Mouse (Mus musculus) limb, embryonic 12.5 days (tissue): ENCODE data around the gene Ankrd12. TPM values are rescaled to one million over a fixed set of nuclear protein-coding genes. Genes with fewer than 3 reads are reported as not detected.

Source experiments
- ATAC-seq: fragments of 200-750 bp; cut with Nextera tagmentation; 2 replicates; pipeline ENCODE4 v1.8.0; 2017; ENCODE audit warnings: low read depth, moderate TSS enrichment; ENCODE audit not compliant: insufficient number of reproducible peaks, insufficient read depth, low FRiP score, low TSS enrichment
- H3K27ac ChIP-seq: fragments of 300-500 bp; sonication (generic); 2 replicates; pipeline ENCODE4 v1.5.1; 2016; ENCODE audit warnings: mild to moderate bottlenecking, moderate library complexity
- H3K27me3 ChIP-seq: fragments of 300-500 bp; sonication (generic); 2 replicates; pipeline ENCODE4 v1.6.1; 2016; ENCODE audit warnings: mild to moderate bottlenecking, moderate library complexity
- H3K36me3 ChIP-seq: fragments of 300-500 bp; sonication (generic); 2 replicates; pipeline ENCODE4 v1.6.1; 2016; ENCODE audit warnings: mild to moderate bottlenecking, moderate library complexity
- H3K4me1 ChIP-seq: fragments of 300-500 bp; sonication (generic); replicated peaks from 2 replicates; pipeline ENCODE4 v1.6.1; 2016
- H3K4me2 ChIP-seq: fragments of 300-500 bp; sonication (generic); 2 replicates; pipeline ENCODE4 v1.6.1; 2016; ENCODE audit warnings: mild to moderate bottlenecking, moderate library complexity
- H3K4me3 ChIP-seq: fragments of 300-500 bp; sonication (generic); replicated peaks from 2 replicates; pipeline ENCODE4 v1.5.1; 2016; ENCODE audit warnings: mild to moderate bottlenecking
- H3K9ac ChIP-seq: fragments of 300-500 bp; sonication (generic); replicated peaks from 2 replicates; pipeline ENCODE4 v1.6.1; 2016; ENCODE audit warnings: mild to moderate bottlenecking, moderate library complexity
- H3K9me3 ChIP-seq: fragments of 300-500 bp; sonication (generic); 2 replicates; pipeline ENCODE4 v1.6.1; 2016; ENCODE audit warnings: mild to moderate bottlenecking, moderate library complexity
- WGBS: fragments of 180-500 bp; shearing (Covaris S2); methylation state at CpG from one replicate; pipeline ENCODE4 v1.1.7; 2016; 5-methylcytosine and 5-hydroxymethylcytosine counted together
- polyA plus RNA-seq: library from polyadenylated mRNA; unstranded; fragments of >200 nt; fragmentation: Nextera tagmentation; extraction: Ambion mirVana; gene quantifications from 2 replicates; pipeline ENCODE4 v1.2.1, GENCODE M21; 2016

The Ankrd12 gene
- polyA plus RNA-seq, 1 experiment from 2014 or later = 25.0 TPM

GRCm38 (mm10) chr17:66106601-66107267, 29.8 kb upstream of the Ankrd12 start:
- no peak overlapping the region for H3K4me2 ChIP-seq
- no peaks in the 10 kb centered on the region for H3K36me3 ChIP-seq
- H3K27me3 ChIP-seq = no peaks in the 10 kb centered on the region
- no peaks in the 10 kb centered on the region for H3K9me3 ChIP-seq
- no peak overlapping the region for H3K27ac ChIP-seq
- 55% methylated on average over 10 of the region's 10 CpGs for WGBS
- ATAC-seq = no peak
- H3K4me1 ChIP-seq = peaks cover 6% of the 10 kb centered on the region; the same call in 1 of the 2 replicates
- no peak overlapping the region for H3K9ac ChIP-seq
- no peak overlapping the region for H3K4me3 ChIP-seq

- ATAC-seq = no peak
- no peak overlapping the region for H3K27ac ChIP-seq
- no peaks in the 10 kb centered on the region for H3K27me3 ChIP-seq
- no peak overlapping the region for H3K4me2 ChIP-seq
- WGBS = 84% methylated on average over 7 of the region's 7 CpGs
- H3K4me1 ChIP-seq = peaks cover 10% of the 10 kb centered on the region
- H3K9ac ChIP-seq = no peak overlapping the region
- no peaks in the 10 kb centered on the region for H3K36me3 ChIP-seq
- H3K4me3 ChIP-seq = no peak overlapping the region
- H3K9me3 ChIP-seq = no peaks in the 10 kb centered on the region
These were observed 27.2 kb upstream of the Ankrd12 start for GRCm38 (mm10) chr17:66104076-66104475.

GRCm38 (mm10) chr17:66101380-66102330, 24.8 kb upstream of the Ankrd12 start, which contains the start of gene Ndufv2:
Gene Ndufv2, minus strand, starts transcription at chr17:66101559.
- Histone ChIP-seq H3K4me2 (peak within 1 kb of the TSS; percentile 81), H3K36me3 (no peaks in the 10 kb centered on the region), H3K4me1 (peaks cover 10% of the 10 kb centered on the region), H3K27me3 (no peaks in the 10 kb centered on the region), H3K4me3 (peak within 1 kb of the TSS; percentile 95), H3K9me3 (no peaks in the 10 kb centered on the region), H3K9ac (peak within 1 kb of the TSS; percentile 93), H3K27ac (peak within 1 kb of the TSS; percentile 90)
- ATAC-seq = peak; percentile 99
- 2% methylated on average over 64 of the region's 67 CpGs for WGBS

- Histone ChIP-seq H3K27ac (peak overlapping the region; percentile 90), H3K4me3 (peak overlapping the region; percentile 95), H3K9me3 (no peaks in the 10 kb centered on the region), H3K4me2 (peak overlapping the region; percentile 81), H3K27me3 (no peaks in the 10 kb centered on the region), H3K9ac (peak overlapping the region; percentile 93), H3K36me3 (no peaks in the 10 kb centered on the region), H3K4me1 (peaks cover 10% of the 10 kb centered on the region)
- no peak; the same call in 1 of the 2 replicates for ATAC-seq
- 1% methylated on average over 41 of the region's 41 CpGs for WGBS
These were observed 23.9 kb upstream of the Ankrd12 start for GRCm38 (mm10) chr17:66100566-66101379.

GRCm38 (mm10) chr17:66092664-66093063, 15.8 kb upstream of the Ankrd12 start:
- Histone ChIP-seq H3K36me3 (peaks cover 50% of the 10 kb centered on the region), H3K9ac (no peak overlapping the region), H3K4me3 (no peak overlapping the region), H3K9me3 (no peaks in the 10 kb centered on the region), H3K4me2 (no peak overlapping the region), H3K4me1 (no peaks in the 10 kb centered on the region), H3K27ac (no peak overlapping the region), H3K27me3 (no peaks in the 10 kb centered on the region)
- no peak for ATAC-seq
- WGBS = 89% methylated on average over 3 of the region's 3 CpGs

- Histone ChIP-seq H3K4me1 (no peaks in the 10 kb centered on the region), H3K4me2 (no peak overlapping the region), H3K9ac (no peak overlapping the region), H3K27ac (no peak overlapping the region), H3K4me3 (no peak overlapping the region), H3K9me3 (no peaks in the 10 kb centered on the region), H3K27me3 (no peaks in the 10 kb centered on the region), H3K36me3 (peaks cover 55% of the 10 kb centered on the region)
- WGBS = 94% methylated on average over 2 of the region's 2 CpGs
- ATAC-seq = no peak
These were observed 15.2 kb upstream of the Ankrd12 start for GRCm38 (mm10) chr17:66092065-66092464.

GRCm38 (mm10) chr17:66091392-66091791, 14.5 kb upstream of the Ankrd12 start:
- ATAC-seq = no peak
- no peaks in the 10 kb centered on the region for H3K9me3 ChIP-seq
- H3K27me3 ChIP-seq = no peaks in the 10 kb centered on the region
- H3K27ac ChIP-seq = no peak overlapping the region
- H3K4me2 ChIP-seq = no peak overlapping the region
- WGBS = 91% methylated on average over 2 of the region's 2 CpGs
- H3K4me1 ChIP-seq = no peaks in the 10 kb centered on the region
- no peak overlapping the region for H3K4me3 ChIP-seq
- no peak overlapping the region for H3K9ac ChIP-seq
- peaks cover 61% of the 10 kb centered on the region for H3K36me3 ChIP-seq

- Histone ChIP-seq H3K27ac (no peak overlapping the region), H3K36me3 (peaks cover 69% of the 10 kb centered on the region), H3K9me3 (no peaks in the 10 kb centered on the region), H3K27me3 (no peaks in the 10 kb centered on the region), H3K9ac (no peak overlapping the region), H3K4me2 (no peak overlapping the region), H3K4me1 (no peaks in the 10 kb centered on the region), H3K4me3 (no peak overlapping the region)
- no peak for ATAC-seq
These were observed 13.4 kb upstream of the Ankrd12 start for GRCm38 (mm10) chr17:66090251-66090650.

- Histone ChIP-seq H3K9ac (no peak overlapping the region), H3K4me1 (no peaks in the 10 kb centered on the region), H3K36me3 (peaks cover 60% of the 10 kb centered on the region), H3K9me3 (no peaks in the 10 kb centered on the region), H3K4me3 (no peak overlapping the region), H3K27me3 (no peaks in the 10 kb centered on the region), H3K27ac (no peak overlapping the region), H3K4me2 (no peak overlapping the region)
- no peak for ATAC-seq
- 91% methylated on average over 1 of the region's 1 CpGs for WGBS
These were observed 8.1 kb upstream of the Ankrd12 start for GRCm38 (mm10) chr17:66085038-66085437.

- ATAC-seq = no peak
These were observed 7.6 kb upstream of the Ankrd12 start for GRCm38 (mm10) chr17:66084486-66084885.

GRCm38 (mm10) chr17:66077437-66077850, 555 bp upstream of the Ankrd12 start:
- peak; percentile 72 for ATAC-seq
- H3K4me3 ChIP-seq = peak overlapping the region; percentile 95
- peak overlapping the region; percentile 89 for H3K27ac ChIP-seq
- no peaks in the 10 kb centered on the region for H3K27me3 ChIP-seq
- H3K36me3 ChIP-seq = peaks cover 26% of the 10 kb centered on the region
- H3K9me3 ChIP-seq = no peaks in the 10 kb centered on the region
- H3K4me2 ChIP-seq = peak overlapping the region; percentile 77
- 2% methylated on average over 23 of the region's 23 CpGs for WGBS
- peak overlapping the region; percentile 80 for H3K9ac ChIP-seq
- H3K4me1 ChIP-seq = peaks cover 14% of the 10 kb centered on the region

More at GRCm38 (mm10) chr17:66084486-66084885, 7.6 kb upstream of the Ankrd12 start:
- no peaks in the 10 kb centered on the region for H3K27me3 ChIP-seq
- no peaks in the 10 kb centered on the region for H3K4me1 ChIP-seq
- WGBS = 71% methylated on average over 1 of the region's 1 CpGs
- H3K9me3 ChIP-seq = no peaks in the 10 kb centered on the region
- H3K36me3 ChIP-seq = peaks cover 62% of the 10 kb centered on the region
- no peak overlapping the region for H3K27ac ChIP-seq
- no peak overlapping the region for H3K4me2 ChIP-seq
- no peak overlapping the region for H3K9ac ChIP-seq
- no peak overlapping the region for H3K4me3 ChIP-seq
